Mouse (Mus musculus) lung, postnatal 4 days (tissue): ENCODE data around the gene Myo18a.
A peak's percentile ranks its signal among the peaks of the same experiment; 100 is the strongest.

Experiments
- DNase-seq, 2 experiments: peaks; one replicate each; pipeline ENCODE4 v3.0.0; 2021

The Myo18a gene

GRCm38 (mm10) chr11:77873116-77873515, 110.1 kb downstream of the Myo18a start:
- DNase-seq, result no peak

- no peak for DNase-seq
Measured at GRCm38 (mm10) chr11:77874685-77875231, 111.7 kb downstream of the Myo18a start.

GRCm38 (mm10) chr11:77875269-77875668, 112.2 kb downstream of the Myo18a start:
- DNase-seq, result no peak

GRCm38 (mm10) chr11:77875847-77876759, 113.1 kb downstream of the Myo18a start:
- no peak for DNase-seq

GRCm38 (mm10) chr11:77876760-77877148, 113.7 kb downstream of the Myo18a start:
- no peak for DNase-seq

- no peak for DNase-seq
Measured at GRCm38 (mm10) chr11:77884524-77885245, 121.6 kb downstream of the Myo18a start.

GRCm38 (mm10) chr11:77885246-77885575, 122.2 kb downstream of the Myo18a start:
- DNase-seq, result no peak

- peak; percentile 26 to 49 for DNase-seq
Measured at GRCm38 (mm10) chr11:77887373-77887960, 124.4 kb downstream of the Myo18a start.

GRCm38 (mm10) chr11:77888846-77889245, 125.8 kb downstream of the Myo18a start:
- no peak for DNase-seq

GRCm38 (mm10) chr11:77889484-77889883, 126.4 kb downstream of the Myo18a start:
- no peak for DNase-seq

GRCm38 (mm10) chr11:77890648-77891258, 127.7 kb downstream of the Myo18a start:
- no peak for DNase-seq

GRCm38 (mm10) chr11:77892883-77893282, 129.8 kb downstream of the Myo18a start:
- no peak for DNase-seq

GRCm38 (mm10) chr11:77893283-77893682, 130.2 kb downstream of the Myo18a start:
- no peak for DNase-seq

- DNase-seq, result peak; percentile 89 to 93
Measured at GRCm38 (mm10) chr11:77893787-77894718, 131.0 kb downstream of the Myo18a start, which contains the start of gene Pipox. Pipox (minus strand) TSS chr11:77894096.

GRCm38 (mm10) chr11:77894967-77895366, 131.9 kb downstream of the Myo18a start:
- no peak for DNase-seq

- DNase-seq, result no peak
Measured at GRCm38 (mm10) chr11:77896011-77896410, 133.0 kb downstream of the Myo18a start.

- no peak for DNase-seq
Measured at GRCm38 (mm10) chr11:77896480-77896819, 133.4 kb downstream of the Myo18a start.

- DNase-seq, result no peak
Measured at GRCm38 (mm10) chr11:77896820-77897805, 134.1 kb downstream of the Myo18a start.

- DNase-seq, result no peak
Measured at GRCm38 (mm10) chr11:77900187-77900586, 137.1 kb downstream of the Myo18a start.

GRCm38 (mm10) chr11:77900696-77901095, 137.7 kb downstream of the Myo18a start:
- no peak for DNase-seq
